Mouse (Mus musculus) common myeloid progenitor, adult 5-6 weeks (primary cell): ENCODE results near the gene Klhl30. TPM values are rescaled to one million over a fixed set of nuclear protein-coding genes. Genes with fewer than 3 reads are reported as not detected.
A peak's percentile ranks its signal among the peaks of the same experiment; 100 is the strongest.

Experiments
- ATAC-seq: replicated peaks from 2 replicates; pipeline ENCODE4 v1.8.0; 2016; ENCODE audit warnings: low read depth, mild to moderate bottlenecking, moderate TSS enrichment, inconsistent platforms; ENCODE audit not compliant: poor library complexity, severe bottlenecking
- total RNA-seq: library from RNA; stranded (forward); fragments of 200-1000, 187-1606 nt; gene quantifications from 2 replicates; pipeline ENCODE4 v1.2.3, GENCODE M21; 2017

The Klhl30 gene
- total RNA-seq, result 0.05 TPM in 1 of 2 replicates, not detected in the other

DNA sequence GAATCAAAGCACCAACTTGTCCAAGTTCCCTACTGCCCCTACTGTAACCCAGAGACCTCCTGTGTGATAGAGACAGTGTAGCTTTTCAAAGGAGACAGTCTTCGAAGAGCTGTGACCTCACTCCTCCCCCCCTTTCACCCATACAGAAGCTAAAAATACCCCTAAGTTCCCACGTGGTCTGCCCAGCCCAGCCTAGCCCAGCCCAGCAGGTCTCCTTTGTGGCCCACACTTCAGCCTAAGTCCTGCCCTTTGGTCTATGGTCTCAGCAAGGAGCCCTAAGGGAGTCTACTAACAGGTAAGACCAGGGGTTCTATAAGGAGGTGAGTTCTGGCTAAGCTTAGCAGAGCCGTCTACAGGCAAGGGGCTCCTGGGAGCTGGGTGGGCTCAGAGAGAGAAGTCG lies at the start of gene Klhl30:
TSS of gene Klhl30 (plus strand) at position 176 of the 400 bp plus-strand sequence.
- ATAC-seq, result no peak

DNA sequence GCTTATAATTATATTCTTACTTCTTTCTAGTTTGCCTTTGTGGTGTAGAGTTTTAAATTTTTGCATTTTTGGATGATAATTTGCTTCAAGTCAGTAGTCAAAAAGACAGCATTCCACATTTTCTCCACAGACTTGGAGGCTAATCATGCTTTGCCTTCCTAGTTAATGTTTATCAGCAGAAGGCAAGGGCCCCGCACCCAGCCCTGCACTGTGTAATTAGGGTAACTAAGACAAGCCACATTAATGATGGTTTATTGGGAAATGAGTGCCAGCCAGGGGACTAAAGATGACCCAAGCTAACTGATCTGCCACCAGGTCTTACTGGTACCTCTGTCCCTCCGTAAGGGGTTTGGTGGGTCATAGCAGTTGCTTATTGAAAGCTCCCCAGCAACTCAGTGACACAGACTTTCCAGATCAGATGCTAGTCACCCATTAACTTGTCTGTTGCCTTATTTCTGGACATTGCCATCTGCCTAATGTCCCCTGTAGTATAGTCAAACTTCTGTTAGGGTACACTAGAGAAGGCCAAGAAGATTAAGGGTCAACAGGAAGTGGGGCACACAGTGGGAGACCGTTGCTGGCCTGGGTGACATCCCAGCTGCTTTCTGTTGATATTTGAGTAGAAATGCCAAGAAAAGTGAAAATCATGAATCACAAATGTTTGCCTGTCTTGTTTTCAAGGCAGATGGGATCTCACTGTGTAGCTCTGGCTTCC lies 49.5 kb upstream of the Klhl30 start:
- no peak for ATAC-seq

- no peak for ATAC-seq
Observed at GRCm38 (mm10) chr1:91302021-91302420, 48.8 kb upstream of the Klhl30 start.

- no peak for ATAC-seq
Observed at GRCm38 (mm10) chr1:91304621-91305020, 46.2 kb upstream of the Klhl30 start.

DNA sequence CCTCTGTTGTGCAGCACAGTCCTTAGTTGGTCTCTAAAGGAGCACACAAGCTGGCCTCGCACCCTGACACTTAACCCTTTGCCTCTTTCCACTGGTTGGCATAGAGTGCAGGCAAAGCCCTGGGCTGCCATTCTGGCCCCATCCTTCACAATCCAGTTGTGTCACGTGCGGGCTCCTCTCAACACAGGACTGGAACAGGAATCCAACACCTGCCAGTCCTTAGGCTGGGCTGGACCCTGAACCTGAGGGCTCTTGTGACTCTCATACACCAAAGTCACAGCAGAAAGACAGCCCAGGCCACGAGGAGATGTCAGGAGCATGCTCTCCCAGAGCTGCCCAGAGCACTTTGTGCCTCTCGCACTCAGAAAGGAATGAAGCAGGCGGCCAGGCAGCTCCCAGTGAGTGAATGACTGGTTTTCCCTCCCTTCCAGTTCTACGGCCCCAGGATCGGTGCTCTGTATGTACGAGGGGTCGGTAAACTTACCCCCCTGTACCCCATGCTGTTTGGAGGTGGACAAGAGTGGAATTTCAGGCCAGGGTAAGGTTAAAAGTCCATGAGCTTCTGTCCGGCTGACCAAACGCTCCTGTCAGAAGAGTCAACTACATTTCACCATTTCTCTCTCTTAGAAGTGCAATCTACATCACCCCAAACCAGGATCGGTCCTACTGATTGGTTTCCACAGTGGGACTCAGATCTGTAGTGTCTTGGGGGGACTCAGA lies 41.3 kb upstream of the Klhl30 start:
- ATAC-seq, result no peak

- no peak for ATAC-seq
Observed at GRCm38 (mm10) chr1:91312273-91312672, 38.5 kb upstream of the Klhl30 start.

GRCm38 (mm10) chr1:91313251-91313650 lies 37.6 kb upstream of the Klhl30 start:
- ATAC-seq, result no peak

DNA sequence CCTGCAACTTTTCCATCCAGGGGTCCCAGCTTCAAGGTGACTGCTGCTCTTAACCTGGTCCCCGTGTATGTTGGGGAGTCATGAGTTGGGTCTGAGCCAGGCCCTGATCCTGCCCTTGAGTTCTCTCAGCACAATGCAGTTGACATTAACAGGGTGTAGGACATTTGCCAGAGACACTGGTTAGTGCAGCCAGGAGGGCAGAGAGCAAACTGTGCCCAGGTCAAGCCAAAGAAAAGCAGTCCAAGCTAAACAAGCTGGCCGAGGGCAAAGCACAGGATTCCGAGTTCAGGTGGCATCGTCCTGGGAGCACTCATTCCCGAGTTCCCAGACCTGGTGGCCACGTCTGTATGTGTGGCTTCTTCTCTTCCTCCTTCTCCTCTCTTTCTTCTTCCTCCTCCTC lies 33.2 kb upstream of the Klhl30 start:
- no peak for ATAC-seq

DNA sequence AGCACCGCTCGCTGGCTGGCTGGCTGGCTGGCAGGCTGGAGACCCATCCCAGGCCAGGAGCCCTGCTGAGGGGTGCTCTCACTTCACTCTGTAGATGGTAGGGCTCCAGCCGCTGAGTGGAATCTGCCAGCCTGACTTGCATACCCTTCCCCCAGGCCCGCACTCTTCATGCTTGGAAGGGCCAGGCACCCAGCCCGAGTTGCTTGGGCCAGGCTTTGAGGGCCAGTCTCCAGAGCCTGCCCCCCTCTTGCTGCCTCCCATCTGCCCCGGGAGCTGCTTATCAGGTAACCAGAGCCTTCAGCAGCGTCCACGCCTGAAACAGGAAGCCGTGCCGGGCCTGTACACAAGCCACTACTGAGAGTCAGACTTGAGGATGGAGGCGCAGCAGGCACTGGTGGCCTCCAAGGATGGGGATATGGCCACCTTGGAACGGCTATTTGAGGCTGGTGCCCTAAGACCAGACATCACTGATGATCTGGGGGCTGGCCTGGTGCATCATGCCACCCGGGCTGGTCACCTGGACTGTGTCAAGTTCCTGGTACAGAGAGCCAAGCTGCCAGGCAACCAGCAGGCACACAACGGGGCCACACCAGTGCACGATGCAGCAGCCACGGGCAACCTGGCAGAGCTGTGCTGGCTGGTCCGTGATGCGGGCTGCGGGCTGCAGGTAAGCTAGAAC lies 28.9 kb upstream of the Klhl30 start, which contains the start of gene Espnl:
TSS of gene Espnl (plus strand) at position 316 of the 679 bp plus-strand sequence.
- ATAC-seq, result peak; percentile 78

- no peak for ATAC-seq
Observed at GRCm38 (mm10) chr1:91324646-91325045, 26.2 kb upstream of the Klhl30 start.

- no peak for ATAC-seq
Observed at GRCm38 (mm10) chr1:91325488-91326042, 25.3 kb upstream of the Klhl30 start.

GRCm38 (mm10) chr1:91332102-91332501 lies 18.7 kb upstream of the Klhl30 start:
- no peak for ATAC-seq

DNA sequence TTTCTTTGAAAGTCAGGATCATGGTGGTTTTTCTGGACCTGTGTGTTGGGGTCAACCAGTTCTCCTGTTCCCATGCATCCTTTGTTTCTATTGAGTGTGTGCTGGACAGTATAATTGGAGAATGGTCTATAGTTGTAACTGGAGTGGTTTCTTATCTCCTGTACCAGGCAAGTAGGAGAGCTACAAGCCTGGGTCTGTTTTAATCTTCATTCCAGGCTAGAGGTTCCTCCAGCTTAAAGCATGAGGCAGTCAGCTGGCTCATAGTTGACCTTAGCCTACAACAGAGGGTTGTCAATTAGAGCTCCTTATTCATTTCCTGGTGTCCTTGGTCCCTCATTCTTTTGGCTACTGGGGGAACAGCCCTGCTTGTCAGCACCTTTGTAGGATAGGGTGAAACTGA lies 17.2 kb upstream of the Klhl30 start:
- no peak for ATAC-seq

DNA sequence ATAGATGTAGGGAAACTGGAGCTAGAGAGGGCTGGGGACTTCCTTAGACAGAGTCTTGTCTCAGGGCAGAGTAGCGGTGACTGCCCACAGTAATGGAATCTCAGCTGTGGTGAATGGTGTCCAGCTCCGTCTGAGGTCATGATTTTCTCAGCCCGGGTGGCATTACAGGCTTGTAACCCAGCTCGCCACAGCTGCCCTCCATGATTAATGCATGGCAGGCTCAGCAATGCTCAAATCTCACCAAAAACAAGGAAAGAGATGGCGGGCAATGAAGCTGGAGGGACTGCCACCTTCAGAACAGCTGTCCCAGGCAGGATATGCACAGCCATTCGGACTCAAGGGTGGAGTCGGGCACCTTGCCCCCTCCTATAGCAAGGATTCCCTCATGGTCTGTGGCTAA lies 13.5 kb upstream of the Klhl30 start:
- ATAC-seq, result no peak

DNA sequence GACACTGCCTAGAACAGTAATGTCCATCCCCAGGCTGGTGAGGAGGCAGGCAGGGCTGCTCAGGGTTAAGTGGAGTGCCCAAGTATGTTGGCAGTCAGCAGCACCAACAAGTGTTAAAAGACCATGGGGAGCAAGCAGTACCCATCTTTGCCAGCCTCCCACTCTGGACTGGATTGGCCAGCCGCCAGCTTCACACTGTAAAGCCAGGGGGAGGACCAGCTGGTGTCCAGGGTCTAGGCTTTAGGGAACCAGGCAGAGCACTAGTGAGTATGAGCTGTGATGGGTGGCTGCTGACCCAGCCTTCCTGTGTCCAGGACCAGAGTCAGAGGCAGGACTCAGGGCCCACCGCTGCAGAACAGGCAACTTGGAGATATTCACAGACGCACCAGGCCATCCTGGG lies 6.8 kb upstream of the Klhl30 start:
- ATAC-seq, result no peak

- no peak; the same call in 1 of the 2 replicates for ATAC-seq
Observed at GRCm38 (mm10) chr1:91344921-91345685, 5.7 kb upstream of the Klhl30 start.

DNA sequence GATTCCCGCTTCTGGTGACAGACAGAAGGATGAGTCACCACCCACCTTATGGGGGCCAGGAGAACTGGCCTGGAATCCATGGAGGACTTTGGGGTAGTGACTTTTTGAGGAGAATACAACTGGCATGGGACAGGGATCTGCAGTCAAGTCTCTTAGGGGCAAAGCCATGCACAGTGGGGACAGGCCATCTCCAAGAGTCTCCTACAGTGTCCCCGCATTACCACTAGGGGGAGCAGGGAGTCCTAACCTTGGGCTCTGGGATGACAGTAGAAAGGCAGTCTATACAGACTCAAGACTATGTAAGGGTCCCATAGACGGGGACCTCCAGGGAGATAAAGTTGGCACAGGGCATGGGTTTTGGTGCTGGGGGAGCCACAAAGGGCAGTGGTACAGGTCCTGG lies 3.9 kb upstream of the Klhl30 start:
- ATAC-seq, result peak; percentile 89

- ATAC-seq, result no peak
Observed at GRCm38 (mm10) chr1:91351249-91351648, 433 bp downstream of the Klhl30 start.

DNA sequence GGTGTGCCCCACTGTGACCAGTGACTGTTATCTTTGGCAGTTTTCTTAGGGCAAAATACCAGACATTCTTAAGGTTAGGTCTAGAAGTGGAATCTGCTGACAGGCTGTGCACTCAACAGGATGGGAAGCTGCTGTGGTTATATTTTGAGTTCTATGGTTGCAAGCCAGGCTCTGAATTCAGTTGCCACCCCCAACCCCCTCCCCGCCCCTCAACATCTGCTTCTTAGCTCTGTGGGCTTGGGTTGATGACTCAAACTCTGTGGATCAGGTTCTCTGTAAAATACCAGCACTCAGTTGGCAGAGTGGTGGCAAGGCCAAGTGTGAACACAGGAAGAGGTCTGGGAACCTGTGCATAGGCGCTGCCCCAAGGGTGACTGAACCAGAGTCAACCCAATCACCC lies 1.5 kb downstream of the Klhl30 start:
- ATAC-seq, result no peak

- ATAC-seq, result no peak
Observed at GRCm38 (mm10) chr1:91356105-91356504, 5.3 kb downstream of the Klhl30 start.
